Mouse (Mus musculus) kidney, embryonic 16.5 days (tissue): ENCODE results near the gene Fancg. TPM values are rescaled to one million over a fixed set of nuclear protein-coding genes. Genes with fewer than 3 reads are reported as not detected.

Experiments used
- ATAC-seq: fragments of 200-750 bp; cut with Nextera tagmentation; 2 replicates; pipeline ENCODE4 v1.8.0; 2017; ENCODE audit warnings: moderate TSS enrichment; ENCODE audit not compliant: low FRiP score, low TSS enrichment
- H3K27ac ChIP-seq: fragments of 300-500 bp; sonication (generic); 2 replicates; pipeline ENCODE4 v1.5.1; 2014; ENCODE audit warnings: low read length
- H3K27me3 ChIP-seq: fragments of 300-500 bp; sonication (generic); 2 replicates; pipeline ENCODE4 v1.6.1; 2014; ENCODE audit warnings: low read length, control low read depth, mixed read lengths; ENCODE audit not compliant: insufficient read depth
- H3K36me3 ChIP-seq: fragments of 300-500 bp; sonication (generic); 2 replicates; pipeline ENCODE4 v1.6.1; 2014; ENCODE audit warnings: low read length, control low read depth, mixed read lengths; ENCODE audit not compliant: insufficient read depth
- H3K4me1 ChIP-seq: fragments of 300-500 bp; sonication (generic); 2 replicates; pipeline ENCODE4 v1.6.1; 2014; ENCODE audit warnings: low read length, control low read depth, mixed read lengths; ENCODE audit not compliant: insufficient read depth
- H3K4me2 ChIP-seq: fragments of 300-500 bp; sonication (generic); replicated peaks from 2 replicates; pipeline ENCODE4 v1.6.1; 2014; ENCODE audit warnings: low read depth, low read length
- H3K4me3 ChIP-seq: fragments of 300-500 bp; sonication (generic); 2 replicates; pipeline ENCODE4 v1.5.1; 2014; ENCODE audit warnings: mild to moderate bottlenecking, low read length
- H3K9ac ChIP-seq: fragments of 300-500 bp; sonication (generic); replicated peaks from 2 replicates; pipeline ENCODE4 v1.6.1; 2014; ENCODE audit warnings: low read length
- H3K9me3 ChIP-seq: fragments of 300-500 bp; sonication (generic); 2 replicates; pipeline ENCODE4 v1.6.1; 2016; ENCODE audit warnings: low read length, control low read depth
- WGBS: fragments of 180-500 bp; shearing (Covaris S2); extraction: QIAGEN DNeasy Blood & Tissue Kit; methylation state at CpG from one replicate; pipeline ENCODE4 v1.1.7; 2014; 5-methylcytosine and 5-hydroxymethylcytosine counted together
- polyA plus RNA-seq: library from polyadenylated mRNA; unstranded; fragments of >200 nt; fragmentation: Nextera tagmentation; extraction: Ambion mirVana; gene quantifications from 2 replicates; pipeline ENCODE4 v1.2.1, GENCODE M21; 2015

Fancg gene
- polyA plus RNA-seq, 1 experiment from 2014 or later, result 19.5 TPM

DNA sequence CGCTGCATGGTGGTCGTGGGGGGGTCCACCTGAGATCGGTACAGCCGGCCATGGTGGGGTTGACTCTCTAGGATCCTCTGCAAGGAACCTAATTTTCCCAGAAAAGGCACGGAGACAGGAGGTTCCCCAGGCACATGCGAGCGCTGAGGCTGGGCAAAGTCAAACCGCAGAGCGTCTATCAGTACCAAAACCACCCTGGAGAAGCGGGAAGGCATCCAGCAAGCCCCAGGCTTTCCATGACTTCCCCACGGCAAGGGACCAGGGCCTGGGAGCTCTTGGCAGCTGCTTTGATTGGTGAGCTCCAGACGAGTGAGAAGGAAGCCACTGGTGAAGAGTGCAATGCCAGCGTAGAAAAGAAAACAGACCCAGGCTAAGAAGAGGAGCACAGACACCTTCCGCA, 14.4 kb upstream of the Fancg start:
- peak overlapping the region; percentile 59 for H3K4me3 ChIP-seq
- peak overlapping the region; percentile 87 for H3K4me2 ChIP-seq
- 75% methylated on average over 14 of the region's 14 CpGs for WGBS
- H3K36me3 ChIP-seq, result peaks cover 63% of the 10 kb centered on the region
- no peak for ATAC-seq
- peak overlapping the region; percentile 74 for H3K9ac ChIP-seq
- H3K27me3 ChIP-seq, result no peaks in the 10 kb centered on the region
- peaks cover 11% of the 10 kb centered on the region for H3K4me1 ChIP-seq
- peak overlapping the region; percentile 94; the same call in 1 of the 2 replicates for H3K27ac ChIP-seq
- no peaks in the 10 kb centered on the region for H3K9me3 ChIP-seq

DNA sequence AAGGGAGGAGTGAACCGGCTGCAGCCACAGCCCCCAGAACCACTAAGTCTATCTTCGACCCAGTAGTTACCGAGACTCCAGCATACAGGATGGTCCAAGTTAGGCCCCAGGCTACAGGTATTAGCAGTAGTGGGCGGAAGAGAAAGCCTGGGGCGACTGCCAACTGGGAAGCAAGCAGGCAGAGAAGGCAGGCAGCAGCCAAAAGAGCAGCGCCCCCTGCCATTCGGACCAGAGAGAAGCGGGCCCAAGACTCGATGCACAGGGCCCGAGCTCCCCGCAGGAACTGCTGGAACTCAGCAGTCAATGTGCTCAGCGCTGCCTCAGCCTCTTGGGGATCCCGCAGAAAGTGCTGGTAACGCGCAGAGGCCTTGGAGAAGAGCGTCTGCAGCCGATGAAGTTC, 11.0 kb upstream of the Fancg start:
- H3K27me3 ChIP-seq, result no peaks in the 10 kb centered on the region
- peaks cover 61% of the 10 kb centered on the region for H3K36me3 ChIP-seq
- H3K9me3 ChIP-seq, result no peaks in the 10 kb centered on the region
- no peak overlapping the region for H3K4me2 ChIP-seq
- no peak overlapping the region for H3K9ac ChIP-seq
- ATAC-seq, result no peak
- H3K27ac ChIP-seq, result no peak overlapping the region
- peaks cover 11% of the 10 kb centered on the region for H3K4me1 ChIP-seq
- WGBS, result 80% methylated on average over 17 of the region's 17 CpGs
- no peak overlapping the region for H3K4me3 ChIP-seq

DNA sequence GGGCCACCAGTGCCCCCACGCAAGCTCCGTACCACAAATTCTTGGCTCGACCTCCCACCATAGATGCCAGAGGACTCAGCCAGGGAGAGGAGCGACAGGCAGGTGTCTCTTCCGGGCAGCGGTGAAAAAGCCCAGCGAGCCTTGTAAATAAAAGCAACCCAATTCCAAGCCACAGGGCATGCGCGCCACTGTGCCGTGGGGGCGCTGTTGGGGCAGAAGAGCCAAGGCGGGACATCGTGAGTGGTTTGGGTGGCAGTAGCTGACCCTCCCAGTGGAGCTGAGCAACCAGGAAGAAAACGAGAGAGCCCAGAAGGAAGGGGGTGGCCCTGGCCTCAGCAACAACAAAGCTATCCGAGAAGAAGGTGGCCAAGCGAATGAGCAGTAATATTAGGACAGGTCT, 10.6 kb upstream of the Fancg start:
- H3K27ac ChIP-seq, result no peak overlapping the region
- ATAC-seq, result no peak
- no peak overlapping the region for H3K4me3 ChIP-seq
- peaks cover 61% of the 10 kb centered on the region for H3K36me3 ChIP-seq
- 87% methylated on average over 16 of the region's 16 CpGs for WGBS
- no peak overlapping the region for H3K9ac ChIP-seq
- H3K27me3 ChIP-seq, result no peaks in the 10 kb centered on the region
- no peak overlapping the region for H3K4me2 ChIP-seq
- H3K9me3 ChIP-seq, result no peaks in the 10 kb centered on the region
- H3K4me1 ChIP-seq, result peaks cover 11% of the 10 kb centered on the region

DNA sequence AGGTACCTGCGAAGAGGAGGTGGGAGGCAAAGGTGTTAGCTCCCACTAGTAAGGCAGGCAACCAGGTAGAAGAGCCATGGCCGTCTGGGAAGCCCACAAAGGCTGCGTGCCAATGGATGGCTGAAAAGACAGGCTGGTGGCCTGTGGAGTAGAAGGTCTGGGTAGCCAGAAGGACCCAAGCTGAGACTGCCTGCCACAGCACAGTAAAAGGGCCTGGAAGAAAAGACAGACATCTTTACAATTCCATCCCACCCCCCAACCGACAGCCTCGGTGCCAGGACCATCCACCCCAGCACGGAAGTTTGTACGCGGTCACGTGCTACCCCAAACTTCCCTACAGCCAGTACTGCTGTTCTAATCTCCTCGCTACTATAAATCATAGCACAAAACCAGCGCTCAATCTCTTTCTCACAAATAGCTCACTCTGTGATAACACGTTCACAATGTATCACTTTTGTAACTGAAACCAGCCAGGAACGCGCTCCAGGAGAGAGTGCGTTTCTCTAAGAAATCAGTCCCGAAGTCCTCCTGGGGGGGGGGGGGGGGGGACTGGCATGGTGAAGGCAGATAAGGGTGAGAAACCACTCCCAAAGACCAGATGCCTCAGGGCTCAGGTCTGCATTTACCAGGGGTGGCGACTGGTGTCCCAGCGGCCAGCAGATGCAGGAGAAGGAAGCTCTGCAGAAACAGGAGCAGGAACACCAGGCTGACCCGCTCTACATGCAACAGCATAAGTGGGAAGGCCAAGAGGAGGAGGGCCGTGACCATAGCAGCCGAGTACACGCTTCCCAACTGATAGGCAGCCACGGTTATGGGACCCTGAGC, 9.5 kb upstream of the Fancg start:
- WGBS, result 91% methylated on average over 23 of the region's 23 CpGs
- peaks cover 61% of the 10 kb centered on the region for H3K36me3 ChIP-seq

DNA sequence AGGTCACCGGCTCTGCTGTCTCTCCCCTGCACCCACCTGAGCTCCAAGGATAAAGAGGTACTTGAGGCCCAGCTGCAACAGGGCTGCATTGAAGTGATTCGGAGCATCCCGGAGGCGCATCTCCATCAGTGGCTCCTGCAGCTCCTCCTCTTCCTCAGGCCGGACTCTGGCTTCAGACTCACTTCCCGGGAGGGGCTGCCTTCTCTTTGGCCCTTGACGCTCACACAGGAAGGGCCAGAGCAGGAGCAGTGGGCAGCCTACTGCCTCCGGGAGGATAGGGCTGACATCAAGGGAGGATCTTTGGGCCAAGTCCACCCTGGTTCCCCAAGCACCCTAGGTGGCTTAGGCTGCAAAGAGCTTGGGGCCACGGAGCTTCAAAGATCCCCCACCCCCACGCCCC, 8.9 kb upstream of the Fancg start:
- Histone ChIP-seq H3K4me2 (no peak overlapping the region), H3K9ac (no peak overlapping the region), H3K27ac (no peak overlapping the region), H3K4me3 (no peak overlapping the region), H3K9me3 (no peaks in the 10 kb centered on the region), H3K27me3 (no peaks in the 10 kb centered on the region), H3K36me3 (peaks cover 61% of the 10 kb centered on the region), H3K4me1 (no peaks in the 10 kb centered on the region)
- ATAC-seq, result no peak
- 91% methylated on average over 10 of the region's 10 CpGs for WGBS

More for the DNA sequence above, 9.5 kb upstream of the Fancg start:
- no peaks in the 10 kb centered on the region for H3K9me3 ChIP-seq
- H3K27me3 ChIP-seq, result no peaks in the 10 kb centered on the region
- H3K27ac ChIP-seq, result no peak overlapping the region
- no peak overlapping the region for H3K4me2 ChIP-seq
- no peak for ATAC-seq
- H3K4me1 ChIP-seq, result peaks cover 7% of the 10 kb centered on the region
- H3K9ac ChIP-seq, result no peak overlapping the region
- no peak overlapping the region for H3K4me3 ChIP-seq

DNA sequence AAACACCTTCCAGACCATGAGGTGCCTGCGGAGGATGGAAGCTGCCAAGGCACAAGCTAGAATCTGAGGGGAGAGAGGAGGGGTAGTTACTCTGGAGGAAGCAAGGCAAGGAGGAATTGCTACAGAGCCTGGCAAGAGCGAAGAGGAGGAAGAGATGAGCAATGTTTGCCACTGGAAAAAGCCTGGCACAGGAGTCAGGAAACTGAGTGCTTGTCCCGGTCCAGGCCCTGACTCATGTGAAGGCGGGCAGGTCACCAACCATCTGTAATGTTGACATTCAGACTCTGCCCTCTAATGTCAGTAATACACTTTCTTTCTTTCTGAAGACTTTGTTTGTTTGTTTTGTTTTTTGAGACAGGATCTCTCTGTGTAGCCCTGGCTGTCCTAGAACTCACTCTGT, 7.8 kb upstream of the Fancg start:
- no peak overlapping the region for H3K9ac ChIP-seq
- H3K36me3 ChIP-seq, result peaks cover 59% of the 10 kb centered on the region
- ATAC-seq, result no peak
- no peak overlapping the region for H3K4me3 ChIP-seq
- no peaks in the 10 kb centered on the region for H3K9me3 ChIP-seq
- no peaks in the 10 kb centered on the region for H3K27me3 ChIP-seq
- no peak overlapping the region for H3K27ac ChIP-seq
- H3K4me1 ChIP-seq, result no peaks in the 10 kb centered on the region
- H3K4me2 ChIP-seq, result no peak overlapping the region
- WGBS, result 96% methylated on average over 4 of the region's 4 CpGs

DNA sequence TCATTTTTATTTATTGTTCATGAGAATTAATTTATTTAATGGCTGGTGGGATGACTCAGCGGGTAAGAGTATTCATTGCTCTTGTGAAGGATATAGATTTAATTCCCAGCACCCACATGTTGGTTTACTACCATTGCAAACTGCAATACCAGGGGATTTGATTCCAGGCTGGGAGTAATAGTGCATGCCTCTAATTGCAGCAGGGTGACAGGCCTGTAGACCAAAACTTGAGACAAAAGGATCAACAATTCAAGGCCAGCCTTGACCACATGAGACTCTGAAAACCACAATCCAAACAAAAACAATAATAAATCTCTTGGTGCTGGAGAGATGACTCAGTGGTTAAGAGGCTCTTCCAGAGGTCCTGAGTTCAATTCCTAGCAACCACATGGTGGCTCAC, 1.8 kb upstream of the Fancg start:
- Histone ChIP-seq H3K4me3 (no peak overlapping the region), H3K27me3 (no peaks in the 10 kb centered on the region), H3K4me1 (peaks cover 10% of the 10 kb centered on the region; the same call in 1 of the 2 replicates), H3K27ac (no peak overlapping the region), H3K4me2 (no peak overlapping the region), H3K9ac (no peak overlapping the region), H3K9me3 (no peaks in the 10 kb centered on the region), H3K36me3 (peaks cover 5% of the 10 kb centered on the region; the same call in 1 of the 2 replicates)
- 86% methylated on average over 1 of the region's 1 CpGs for WGBS
- ATAC-seq, result no peak

DNA sequence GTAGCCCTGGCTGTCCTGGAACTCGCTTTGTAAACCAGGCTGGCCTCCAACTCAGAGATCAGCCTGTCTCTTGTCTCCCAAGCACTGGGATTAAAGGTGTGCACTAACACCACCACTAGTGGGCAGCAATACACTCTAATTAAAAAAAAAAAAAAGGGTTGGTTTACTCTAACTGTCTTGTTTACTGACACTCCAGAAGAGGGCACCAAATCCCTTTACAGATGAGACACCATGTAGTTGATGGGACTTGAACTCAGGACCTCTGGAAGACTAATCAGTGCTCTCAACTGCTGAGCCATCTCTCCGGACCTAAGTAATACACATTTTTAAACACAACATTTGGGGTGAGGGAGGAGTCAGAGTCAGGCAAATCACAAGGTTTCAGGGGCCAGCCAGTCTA, 4.5 kb downstream of the Fancg start:
- H3K4me3 ChIP-seq, result no peak overlapping the region
- no peak overlapping the region for H3K4me2 ChIP-seq
- no peaks in the 10 kb centered on the region for H3K36me3 ChIP-seq
- no peak overlapping the region for H3K9ac ChIP-seq
- ATAC-seq, result no peak
- H3K4me1 ChIP-seq, result peaks cover 10% of the 10 kb centered on the region; the same call in 1 of the 2 replicates
- 61% methylated on average over 2 of the region's 2 CpGs for WGBS
- no peaks in the 10 kb centered on the region for H3K9me3 ChIP-seq
- H3K27me3 ChIP-seq, result no peaks in the 10 kb centered on the region
- H3K27ac ChIP-seq, result no peak overlapping the region

DNA sequence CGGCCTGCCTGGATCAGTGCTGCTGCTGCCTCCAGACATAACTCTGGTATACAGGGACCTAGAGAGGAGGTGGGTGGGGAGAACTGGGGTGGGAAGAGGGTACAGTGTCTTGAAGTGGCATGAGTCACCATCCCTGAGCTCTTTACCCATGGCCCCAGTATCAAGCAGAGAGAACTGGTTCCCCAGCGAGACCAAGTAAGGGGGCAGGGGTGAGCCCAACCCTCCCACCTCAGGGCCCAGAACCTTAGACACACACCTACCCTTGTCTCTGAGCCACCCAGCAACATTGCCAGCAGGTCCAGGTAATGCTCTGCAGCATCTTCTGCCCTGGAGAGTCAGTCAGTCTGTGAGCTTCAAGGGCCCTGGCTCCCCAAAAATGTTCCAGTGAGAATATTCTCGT, 5.4 kb downstream of the Fancg start:
- Histone ChIP-seq H3K9me3 (no peaks in the 10 kb centered on the region), H3K27me3 (no peaks in the 10 kb centered on the region), H3K4me1 (peaks cover 10% of the 10 kb centered on the region; the same call in 1 of the 2 replicates), H3K4me2 (no peak overlapping the region), H3K27ac (no peak overlapping the region), H3K4me3 (no peak overlapping the region), H3K9ac (no peak overlapping the region), H3K36me3 (no peaks in the 10 kb centered on the region)
- ATAC-seq, result no peak
- WGBS, result 94% methylated on average over 3 of the region's 3 CpGs

DNA sequence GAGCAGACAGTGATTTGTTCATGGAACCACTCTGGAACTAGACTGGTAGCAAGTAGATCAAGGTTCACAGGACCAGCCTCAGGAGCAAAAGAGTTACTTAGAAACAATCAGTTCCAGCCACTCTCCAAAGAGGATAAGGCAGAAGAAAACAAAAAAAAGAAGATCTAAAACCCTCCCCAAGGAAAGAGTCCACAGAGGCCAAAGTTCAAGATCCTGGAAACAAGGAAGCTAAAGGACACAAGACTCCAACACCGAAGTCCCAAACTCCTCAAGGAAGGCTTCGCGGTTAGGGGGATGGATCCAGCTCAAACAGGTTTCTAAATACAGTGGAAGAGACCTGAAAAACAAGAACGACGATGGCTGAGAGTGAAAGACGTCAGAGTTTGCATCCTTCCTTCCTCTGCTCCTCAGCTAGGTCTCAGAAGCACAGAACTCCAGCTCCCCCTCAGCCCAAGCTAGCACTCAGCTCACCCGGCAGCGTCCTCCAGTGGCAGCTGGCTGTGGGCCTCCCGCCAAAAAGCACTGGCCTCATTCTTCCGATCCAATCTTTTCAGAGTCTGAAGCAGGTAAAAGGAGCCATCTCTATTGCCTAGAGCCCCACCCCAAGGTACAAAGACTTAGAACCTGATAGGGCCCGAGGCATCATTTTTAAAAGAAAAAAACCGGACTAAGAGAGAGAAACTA, 7.4 kb downstream of the Fancg start:
- Histone ChIP-seq H3K9me3 (no peaks in the 10 kb centered on the region), H3K4me1 (peaks cover 12% of the 10 kb centered on the region), H3K9ac (0 out of 2 replicates have a peak overlapping the region, but pooled peaks have one; percentile 6), H3K27ac (no peak overlapping the region), H3K4me3 (no peak overlapping the region), H3K27me3 (no peaks in the 10 kb centered on the region), H3K36me3 (no peaks in the 10 kb centered on the region), H3K4me2 (no peak overlapping the region)
- no peak for ATAC-seq
- 76% methylated on average over 12 of the region's 12 CpGs for whole genome bisulfite sequencing
